Mouse (Mus musculus): ENCODE measurements around the gene Btbd9. TPM values are rescaled to one million over a fixed set of nuclear protein-coding genes. Genes with fewer than 3 reads are reported as not detected.

Gene Btbd9
- total and polyA plus RNA-seq, 2 experiments = 12.7 to 12.8 TPM

- H3K4me3 ChIP-seq (ENCODE audit: insufficient read depth, low read depth, low read length) = peak overlapping the region; percentile 97
- DNase-seq (ENCODE audit: extremely low read depth, low read depth, low spot score) = no peak
- H3K27ac ChIP-seq (replicated peaks; ENCODE audit: insufficient read depth, low read depth, low read length) = peak overlapping the region; percentile 97
- H3K4me1 ChIP-seq (ENCODE audit: control insufficient read depth, insufficient read depth, low read length) = peaks cover 29% of the 10 kb centered on the region
- H3K36me3 ChIP-seq (ENCODE audit: control insufficient read depth, insufficient read depth, low read length) = no peaks in the 10 kb centered on the region
- no peaks in the 10 kb centered on the region for H3K27me3 ChIP-seq (ENCODE audit: control insufficient read depth, insufficient read depth, low read length)
- WGBS = 27% methylated on average over 1 of the region's 1 CpGs
- peaks cover 34% of the 10 kb centered on the region for H3K79me2 ChIP-seq (ENCODE audit: control insufficient read depth, insufficient read depth, low read length)
- TF ChIP-seq POLR2A (IDR thresholded peaks at IDR 0.05; ENCODE audit: extremely low read depth, insufficient read depth, low read length) (no peak), CTCF (IDR thresholded peaks at IDR 0.05; ENCODE audit: low read depth, low read length) (no peak)
- H3K9ac ChIP-seq (ENCODE audit: low read depth, low read length) = peak overlapping the region; percentile 51
Observed at GRCm38 (mm10) chr17:30610739-30611138, 34.5 kb upstream of the Btbd9 start.

- peak overlapping the region; percentile 20; the same call in 1 of the 2 replicates for H3K4me3 ChIP-seq (ENCODE audit: insufficient read depth, low read depth, low read length)
Observed at GRCm38 (mm10) chr17:30609980-30610307, 33.7 kb upstream of the Btbd9 start.

GRCm38 (mm10) chr17:30609305-30609979 lies 33.2 kb upstream of the Btbd9 start:
- TF ChIP-seq CTCF (IDR thresholded peaks at IDR 0.05; ENCODE audit: low read depth, low read length) (no peak), POLR2A (IDR thresholded peaks at IDR 0.05; ENCODE audit: extremely low read depth, insufficient read depth, low read length) (no peak)
- Histone ChIP-seq H3K36me3 (ENCODE audit: control insufficient read depth, insufficient read depth, low read length) (no peaks in the 10 kb centered on the region), H3K4me1 (ENCODE audit: control insufficient read depth, insufficient read depth, low read length) (peaks cover 32% of the 10 kb centered on the region), H3K4me3 (ENCODE audit: insufficient read depth, low read depth, low read length) (peak overlapping the region; percentile 20), H3K27me3 (ENCODE audit: control insufficient read depth, insufficient read depth, low read length) (no peaks in the 10 kb centered on the region), H3K9ac (ENCODE audit: low read depth, low read length) (peak overlapping the region; percentile 22; the same call in 1 of the 2 replicates), H3K27ac (replicated peaks; ENCODE audit: insufficient read depth, low read depth, low read length) (peak overlapping the region; percentile 2), H3K79me2 (ENCODE audit: control insufficient read depth, insufficient read depth, low read length) (peaks cover 37% of the 10 kb centered on the region)
- WGBS = 39% methylated on average over 16 of the region's 16 CpGs
- DNase-seq (ENCODE audit: extremely low read depth, low read depth, low spot score) = peak; percentile 83

More at GRCm38 (mm10) chr17:30609980-30610307, 33.7 kb upstream of the Btbd9 start:
- no peak for TF ChIP-seq CTCF (IDR thresholded peaks at IDR 0.05; ENCODE audit: low read depth, low read length)
- no peak for TF ChIP-seq POLR2A (IDR thresholded peaks at IDR 0.05; ENCODE audit: extremely low read depth, insufficient read depth, low read length)
- H3K27ac ChIP-seq (replicated peaks; ENCODE audit: insufficient read depth, low read depth, low read length) = peak overlapping the region; percentile 2
- H3K27me3 ChIP-seq (ENCODE audit: control insufficient read depth, insufficient read depth, low read length) = no peaks in the 10 kb centered on the region
- peak; percentile 74 for DNase-seq (ENCODE audit: extremely low read depth, low read depth, low spot score)
- peak overlapping the region; percentile 3; the same call in 1 of the 2 replicates for H3K9ac ChIP-seq (ENCODE audit: low read depth, low read length)
- H3K79me2 ChIP-seq (ENCODE audit: control insufficient read depth, insufficient read depth, low read length) = peaks cover 37% of the 10 kb centered on the region
- peaks cover 32% of the 10 kb centered on the region for H3K4me1 ChIP-seq (ENCODE audit: control insufficient read depth, insufficient read depth, low read length)
- WGBS = 54% methylated on average over 5 of the region's 5 CpGs
- H3K36me3 ChIP-seq (ENCODE audit: control insufficient read depth, insufficient read depth, low read length) = no peaks in the 10 kb centered on the region

GRCm38 (mm10) chr17:30607909-30608495 lies 31.7 kb upstream of the Btbd9 start:
- DNase-seq (ENCODE audit: extremely low read depth, low read depth, low spot score) = no peak
- peaks cover 45% of the 10 kb centered on the region for H3K79me2 ChIP-seq (ENCODE audit: control insufficient read depth, insufficient read depth, low read length)
- 72% methylated on average over 8 of the region's 8 CpGs for WGBS
- H3K27me3 ChIP-seq (ENCODE audit: control insufficient read depth, insufficient read depth, low read length) = no peaks in the 10 kb centered on the region
- peaks cover 34% of the 10 kb centered on the region for H3K4me1 ChIP-seq (ENCODE audit: control insufficient read depth, insufficient read depth, low read length)
- no peak for TF ChIP-seq CTCF (IDR thresholded peaks at IDR 0.05; ENCODE audit: low read depth, low read length)
- TF ChIP-seq POLR2A (IDR thresholded peaks at IDR 0.05; ENCODE audit: extremely low read depth, insufficient read depth, low read length) = no peak
- H3K27ac ChIP-seq (replicated peaks; ENCODE audit: insufficient read depth, low read depth, low read length) = peak overlapping the region; percentile 34
- H3K4me3 ChIP-seq (ENCODE audit: insufficient read depth, low read depth, low read length) = no peak overlapping the region
- H3K36me3 ChIP-seq (ENCODE audit: control insufficient read depth, insufficient read depth, low read length) = peaks cover 10% of the 10 kb centered on the region; the same call in 1 of the 2 replicates
- H3K9ac ChIP-seq (ENCODE audit: low read depth, low read length) = peak overlapping the region; percentile 41; the same call in 1 of the 2 replicates

GRCm38 (mm10) chr17:30607330-30607729 lies 31.0 kb upstream of the Btbd9 start:
- Histone ChIP-seq H3K4me3 (ENCODE audit: insufficient read depth, low read depth, low read length) (no peak overlapping the region), H3K9ac (ENCODE audit: low read depth, low read length) (peak overlapping the region; percentile 24; the same call in 1 of the 2 replicates), H3K4me1 (ENCODE audit: control insufficient read depth, insufficient read depth, low read length) (peaks cover 41% of the 10 kb centered on the region), H3K79me2 (ENCODE audit: control insufficient read depth, insufficient read depth, low read length) (peaks cover 45% of the 10 kb centered on the region), H3K36me3 (ENCODE audit: control insufficient read depth, insufficient read depth, low read length) (peaks cover 14% of the 10 kb centered on the region; the same call in 1 of the 2 replicates), H3K27ac (replicated peaks; ENCODE audit: insufficient read depth, low read depth, low read length) (peak overlapping the region; percentile 34), H3K27me3 (ENCODE audit: control insufficient read depth, insufficient read depth, low read length) (no peaks in the 10 kb centered on the region)
- peak; percentile 60 for DNase-seq (ENCODE audit: extremely low read depth, low read depth, low spot score)
- 46% methylated on average over 7 of the region's 7 CpGs for WGBS
- TF ChIP-seq CTCF (IDR thresholded peaks at IDR 0.05; ENCODE audit: low read depth, low read length) (no peak), POLR2A (IDR thresholded peaks at IDR 0.05; ENCODE audit: extremely low read depth, insufficient read depth, low read length) (no peak)
